Mouse (Mus musculus): ENCODE measurements at regions not wholly inside any gene's neighbourhood (a gene's known extent, or its start where the extent isn't known, plus 50 kb on each side); places are given as distances from the start of the nearest gene placed in this dataset.

DNA sequence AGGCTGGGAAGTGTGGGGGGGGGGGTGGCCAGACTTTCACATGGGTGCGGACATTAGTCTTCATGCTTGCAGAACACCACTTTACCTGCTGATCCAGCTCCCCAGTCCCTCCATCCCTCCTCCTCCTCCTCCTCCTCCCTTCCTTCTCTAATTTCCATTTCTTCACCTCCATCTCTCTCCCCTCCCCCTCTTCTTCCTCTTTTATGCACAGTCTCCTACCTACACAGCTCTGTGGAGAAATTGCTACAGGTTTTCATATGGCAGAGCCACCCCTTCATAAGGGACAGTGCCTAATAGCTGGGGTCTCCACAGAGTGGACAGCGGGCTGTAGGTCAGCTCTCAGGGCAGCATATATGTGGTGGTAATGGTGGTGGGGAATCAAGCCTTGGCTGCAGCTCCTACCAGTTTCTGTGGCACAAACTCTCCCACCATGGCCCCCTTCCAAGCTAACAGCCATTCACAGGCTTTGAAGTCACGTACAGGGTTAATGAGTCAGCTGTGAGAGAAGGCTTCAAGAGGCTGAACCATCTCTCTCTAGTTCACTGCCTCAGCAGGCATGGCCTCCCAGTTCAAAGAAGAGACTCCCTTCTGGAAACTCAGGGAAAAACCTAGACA, 136.3 kb upstream of the Irf2bp2 start:
- Histone ChIP-seq H3K36me3 (ENCODE audit: control insufficient read depth, insufficient read depth) (no peaks in the 10 kb centered on the region), H3K79me3 (ENCODE audit: low read depth) (no peaks in the 10 kb centered on the region), H3K27me3 (ENCODE audit: control insufficient read depth, insufficient read depth, insufficient read length) (no peaks in the 10 kb centered on the region), H3ac (ENCODE audit: control insufficient read depth, insufficient read length, low read depth) (no peak overlapping the region), H3K4me3 (ENCODE audit: insufficient read depth, poor library complexity, severe bottlenecking) (no peak overlapping the region), H3K79me2 (ENCODE audit: control insufficient read depth, insufficient read depth) (no peaks in the 10 kb centered on the region)
- no peak for TF ChIP-seq MYOD1 (IDR thresholded peaks at IDR 0.05; ENCODE audit: control insufficient read depth, insufficient read length, low read depth)
- no peak for TF ChIP-seq CEBPB (IDR thresholded peaks at IDR 0.05; ENCODE audit: low read depth)
- no peak for TF ChIP-seq USF1 (IDR thresholded peaks at IDR 0.05; ENCODE audit: low read depth)
- no peak for TF ChIP-seq MYOG (IDR thresholded peaks at IDR 0.05; ENCODE audit: control insufficient read depth, extremely low read depth, insufficient read length)
- TF ChIP-seq CTCF (IDR thresholded peaks at IDR 0.05; ENCODE audit: control insufficient read depth, insufficient read depth, insufficient read length), result no peak
- no peak for TF ChIP-seq FOSL1 (IDR thresholded peaks at IDR 0.05; ENCODE audit: insufficient read depth, low read length, poor library complexity, severe bottlenecking)
- no peak for TF ChIP-seq MAX (IDR thresholded peaks at IDR 0.05)

GRCm38 (mm10) chr8:126728987-126729632, 135.3 kb upstream of the Irf2bp2 start:
- Histone ChIP-seq H3K79me2 (ENCODE audit: control insufficient read depth, insufficient read depth) (no peaks in the 10 kb centered on the region), H3ac (ENCODE audit: control insufficient read depth, insufficient read length, low read depth) (no peak overlapping the region), H3K4me3 (ENCODE audit: insufficient read depth, poor library complexity, severe bottlenecking) (no peak overlapping the region), H3K79me3 (ENCODE audit: low read depth) (no peaks in the 10 kb centered on the region), H3K36me3 (ENCODE audit: control insufficient read depth, insufficient read depth) (no peaks in the 10 kb centered on the region), H3K27me3 (ENCODE audit: control insufficient read depth, insufficient read depth, insufficient read length) (no peaks in the 10 kb centered on the region)
- TF ChIP-seq MYOD1 (IDR thresholded peaks at IDR 0.05; ENCODE audit: control insufficient read depth, insufficient read length, low read depth) (no peak), MYOG (IDR thresholded peaks at IDR 0.05; ENCODE audit: control insufficient read depth, extremely low read depth, insufficient read length) (no peak)

- TF ChIP-seq MAX (IDR thresholded peaks at IDR 0.05), result no peak
Measured at GRCm38 (mm10) chr8:126728135-126728534, 134.3 kb upstream of the Irf2bp2 start.

GRCm38 (mm10) chr8:126727068-126727467, 133.3 kb upstream of the Irf2bp2 start:
- Histone ChIP-seq H3K4me3 (ENCODE audit: insufficient read depth, poor library complexity, severe bottlenecking) (no peak overlapping the region), H3ac (ENCODE audit: control insufficient read depth, insufficient read length, low read depth) (no peak overlapping the region), H3K27me3 (ENCODE audit: control insufficient read depth, insufficient read depth, insufficient read length) (no peaks in the 10 kb centered on the region), H3K79me2 (ENCODE audit: control insufficient read depth, insufficient read depth) (no peaks in the 10 kb centered on the region), H3K79me3 (ENCODE audit: low read depth) (no peaks in the 10 kb centered on the region), H3K36me3 (ENCODE audit: control insufficient read depth, insufficient read depth) (no peaks in the 10 kb centered on the region)
- no peak for TF ChIP-seq FOSL1 (IDR thresholded peaks at IDR 0.05; ENCODE audit: insufficient read depth, low read length, poor library complexity, severe bottlenecking)
- no peak for TF ChIP-seq CTCF (IDR thresholded peaks at IDR 0.05; ENCODE audit: control insufficient read depth, insufficient read depth, insufficient read length)
- no peak for TF ChIP-seq MYOD1 (IDR thresholded peaks at IDR 0.05; ENCODE audit: control insufficient read depth, insufficient read length, low read depth)
- TF ChIP-seq CEBPB (IDR thresholded peaks at IDR 0.05; ENCODE audit: low read depth), result no peak
- no peak for TF ChIP-seq MYOG (IDR thresholded peaks at IDR 0.05; ENCODE audit: control insufficient read depth, extremely low read depth, insufficient read length)

More at GRCm38 (mm10) chr8:126728135-126728534, 134.3 kb upstream of the Irf2bp2 start:
- Histone ChIP-seq H3K79me3 (ENCODE audit: low read depth) (no peaks in the 10 kb centered on the region), H3K79me2 (ENCODE audit: control insufficient read depth, insufficient read depth) (no peaks in the 10 kb centered on the region), H3K27me3 (ENCODE audit: control insufficient read depth, insufficient read depth, insufficient read length) (no peaks in the 10 kb centered on the region), H3K4me3 (ENCODE audit: insufficient read depth, poor library complexity, severe bottlenecking) (no peak overlapping the region), H3ac (ENCODE audit: control insufficient read depth, insufficient read length, low read depth) (no peak overlapping the region), H3K36me3 (ENCODE audit: control insufficient read depth, insufficient read depth) (no peaks in the 10 kb centered on the region)

DNA sequence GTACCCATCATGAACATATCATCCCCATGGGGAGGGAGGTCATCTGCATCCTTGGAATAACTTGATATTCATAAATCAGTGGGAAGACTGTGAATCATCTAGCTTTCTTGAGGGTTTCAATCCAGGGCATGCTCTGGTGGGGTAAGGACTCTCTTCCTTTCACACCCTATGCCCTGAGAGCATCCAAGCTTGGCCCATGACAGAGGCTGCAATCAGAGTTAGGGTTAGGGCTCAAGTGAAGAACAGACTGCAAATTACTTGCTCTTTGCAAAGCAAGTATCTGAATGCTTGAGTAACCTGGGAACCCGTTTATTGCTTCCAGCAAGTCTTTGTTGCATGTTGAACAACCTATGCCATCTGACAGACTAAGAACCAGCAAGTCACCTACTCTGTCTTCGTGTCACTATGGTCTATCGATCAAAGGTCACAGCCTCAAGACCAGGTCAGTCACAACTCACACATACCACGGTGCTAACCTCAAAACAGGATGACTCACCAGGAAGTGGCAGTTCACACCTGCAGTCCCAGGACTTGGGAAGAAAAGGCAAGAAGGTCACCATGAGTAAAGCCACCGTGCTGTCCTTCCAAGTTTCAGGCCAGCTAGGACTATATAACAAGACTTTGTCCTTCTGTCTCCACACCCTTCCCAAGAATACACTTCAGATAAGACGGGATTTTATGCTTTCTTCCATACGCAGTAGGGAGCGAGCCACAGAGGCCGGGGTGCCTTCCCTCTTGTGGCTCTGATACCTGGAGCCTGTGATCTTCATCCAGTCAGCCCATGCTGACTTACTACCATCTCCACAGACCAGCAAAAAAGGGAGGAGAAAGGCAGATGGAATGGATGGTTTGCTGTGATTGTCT, 129.7 kb upstream of the Irf2bp2 start:
- no peaks in the 10 kb centered on the region for H3K36me3 ChIP-seq (ENCODE audit: control insufficient read depth, insufficient read depth)
- H3K79me2 ChIP-seq (ENCODE audit: control insufficient read depth, insufficient read depth), result no peaks in the 10 kb centered on the region
- TF ChIP-seq MAX (IDR thresholded peaks at IDR 0.05), result no peak
- no peak for TF ChIP-seq CTCF (IDR thresholded peaks at IDR 0.05; ENCODE audit: control insufficient read depth, insufficient read depth, insufficient read length)
- no peak for TF ChIP-seq MYOG (IDR thresholded peaks at IDR 0.05; ENCODE audit: control insufficient read depth, extremely low read depth, insufficient read length)
- TF ChIP-seq USF1 (IDR thresholded peaks at IDR 0.05; ENCODE audit: low read depth), result no peak
- no peak for TF ChIP-seq MYOD1 (IDR thresholded peaks at IDR 0.05; ENCODE audit: control insufficient read depth, insufficient read length, low read depth)
- no peak for TF ChIP-seq FOSL1 (IDR thresholded peaks at IDR 0.05; ENCODE audit: insufficient read depth, low read length, poor library complexity, severe bottlenecking)
- no peak for TF ChIP-seq CEBPB (IDR thresholded peaks at IDR 0.05; ENCODE audit: low read depth)
- no peak overlapping the region for H3ac ChIP-seq (ENCODE audit: control insufficient read depth, insufficient read length, low read depth)
- no peak overlapping the region for H3K4me3 ChIP-seq (ENCODE audit: insufficient read depth, poor library complexity, severe bottlenecking)
- H3K27me3 ChIP-seq (ENCODE audit: control insufficient read depth, insufficient read depth, insufficient read length), result no peaks in the 10 kb centered on the region
- no peaks in the 10 kb centered on the region for H3K79me3 ChIP-seq (ENCODE audit: low read depth)
